Mouse (Mus musculus): ENCODE results near the gene Olfr366. TPM values are rescaled to one million over a fixed set of nuclear protein-coding genes. Genes with fewer than 3 reads are reported as not detected.
"Not testable (repeated sequence)": the region's sequence is repeated elsewhere in the genome, so short reads cannot be mapped to it uniquely, and the experiment has no call there.

Olfr366 gene
- total RNA-seq (2022) = not detected

GRCm38 (mm10) chr2:37211274-37211673, at the start of gene Olfr366:
Olfr366 (plus strand) TSS chr2:37211574.
- no peak for DNase-seq

DNA sequence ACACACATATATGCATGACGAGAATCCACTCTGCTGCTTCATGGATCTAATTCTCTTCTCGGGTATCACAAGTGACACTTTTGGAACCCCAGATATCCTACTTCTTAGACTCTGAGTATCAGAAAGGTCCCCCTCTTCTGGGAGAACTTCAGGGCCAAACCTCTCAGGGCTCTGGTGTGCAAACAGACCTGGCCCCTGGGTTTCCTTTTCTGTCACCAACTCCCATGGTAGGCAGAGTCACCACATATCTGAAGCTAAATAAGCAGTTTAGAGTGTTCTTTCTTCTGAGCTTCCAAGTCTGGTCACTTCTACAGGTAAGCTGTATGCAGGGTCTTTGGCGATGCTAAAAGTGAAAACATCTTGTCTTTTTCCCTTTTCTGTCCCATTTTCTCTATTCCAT, 23.5 kb upstream of the Olfr366 start, which contains the start of gene Olfr365:
TSS of gene Olfr365 (plus strand) at position 301 of the 400 bp plus-strand sequence.
- no peak for DNase-seq

- DNase-seq = not testable (repeated sequence)
Measured at GRCm38 (mm10) chr2:37261781-37262180, 50.4 kb downstream of the Olfr366 start.

Other genes with a start within 250 kb of the Olfr366 start
- gene Olfr357, start 217.7 kb upstream of the Olfr366 start, total RNA-seq (2022) = not detected
- not detected for gene Olfr358, start 202.2 kb upstream of the Olfr366 start, total RNA-seq (2022)
- not detected for gene Olfr360, start 145.8 kb upstream of the Olfr366 start, total RNA-seq (2022)
- gene Olfr361, start 122.3 kb upstream of the Olfr366 start, total RNA-seq (2022) = not detected
- not detected for gene Olfr362, start 93.7 kb upstream of the Olfr366 start, total RNA-seq (2022)
- not detected for gene Olfr364-ps1, start 72.3 kb upstream of the Olfr366 start, total RNA-seq (2022)
- gene Olfr365, start 23.4 kb upstream of the Olfr366 start, total RNA-seq (2022) = under 1 TPM in 2 of 4 experiments, not detected in 2; 0.06 to 0.11 TPM
- not detected for gene Olfr368, start 114.9 kb downstream of the Olfr366 start, total RNA-seq (2022)
- 10 to 100 TPM; 37.8 to 63.8 (median 42.1) TPM for gene Pdcl, start 147.8 kb downstream of the Olfr366 start, total RNA-seq (2022)
- 10 to 100 TPM; 35.5 to 62.9 (median 52.4) TPM for gene Rc3h2, start 211.3 kb downstream of the Olfr366 start, total RNA-seq (2022)
- gene Zbtb26, start 231.6 kb downstream of the Olfr366 start, total RNA-seq (2022) = 10 to 100 TPM in 3 of 4 experiments, 1 to 10 TPM in 1; 7.6 to 12.3 (median 11.3) TPM
- gene Zbtb6, start 231.6 kb downstream of the Olfr366 start, total RNA-seq (2022) = 10 to 100 TPM; 15.4 to 17.6 (median 16.7) TPM
- gene Rabgap1, start 231.7 kb downstream of the Olfr366 start, total RNA-seq (2022) = 10 to 100 TPM; 59.7 to 90.2 (median 74.4) TPM

Data from adrenal gland, adult 8-10 months (tissue).